Mouse (Mus musculus): ENCODE measurements at regions not wholly inside any gene's neighbourhood (a gene's known extent, or its start where the extent isn't known, plus 50 kb on each side); places are given as distances from the start of the nearest gene placed in this dataset.

- no peak for TF ChIP-seq CTCF (IDR thresholded peaks at IDR 0.05; ENCODE audit: insufficient read depth, low read length)
- TF ChIP-seq POLR2A (IDR thresholded peaks at IDR 0.05; ENCODE audit: borderline replicate concordance, extremely low read depth, low read depth, low read length) = no peak
Observed at GRCm38 (mm10) chr6:100414836-100415235, 127.6 kb upstream of the Rybp start.
